Mouse (Mus musculus) Patski (cell line): ENCODE measurements around the gene Jtb. TPM values are rescaled to one million over a fixed set of nuclear protein-coding genes. Genes with fewer than 3 reads are reported as not detected.
A peak's percentile ranks its signal among the peaks of the same experiment; 100 is the strongest.
"Not testable (repeated sequence)": the region's sequence is repeated elsewhere in the genome, so short reads cannot be mapped to it uniquely, and the experiment has no call there.

Experiments
- ATAC-seq: fragments of 100-300 bp; one replicate; pipeline ENCODE4 v1.8.0; 2021
- CTCF ChIA-PET: fragments of 350-600 bp; sonication (Branson Sonifier 250); formaldehyde crosslinking; loops from one replicate; lab custom pipeline; 2022; ENCODE audit warnings: inconsistent platforms; lab: Charles Lee
- POLR2A ChIA-PET: fragments of 350-600 bp; sonication (Branson Sonifier 250); formaldehyde crosslinking; loops from one replicate; lab custom pipeline; 2022; ENCODE audit warnings: antibody characterized with exemption, inconsistent platforms; lab: Charles Lee
- DNase-seq: peaks from one replicate; pipeline ENCODE4 v3.0.0-alpha.2; 2011; ENCODE audit warnings: low read depth, low spot score
- H3K27me3 ChIP-seq: fragments of 371-371 bp; one replicate; pipeline ENCODE4 v1.5.1; 2021
- CTCF ChIP-seq: fragments of 100-300 bp; IDR thresholded peaks from one replicate; pipeline ENCODE4 v1.5.1; 2021
- in situ Hi-C: fragments of 300-500 bp; cut with MboI; formaldehyde crosslinking; loops from 3 replicates; pipeline ENCODE4 v1.11.1; 2018; ENCODE audit warnings: low pct_unique_long_range_greater_than_20kb, mixed read lengths
- polyA plus RNA-seq: library from polyadenylated mRNA; unstranded; gene quantifications from one replicate; pipeline ENCODE4 v1.2.3, GENCODE M21; 2021

The Jtb gene
- polyA plus RNA-seq, 1 experiment from 2014 or later: 108 TPM

DNA sequence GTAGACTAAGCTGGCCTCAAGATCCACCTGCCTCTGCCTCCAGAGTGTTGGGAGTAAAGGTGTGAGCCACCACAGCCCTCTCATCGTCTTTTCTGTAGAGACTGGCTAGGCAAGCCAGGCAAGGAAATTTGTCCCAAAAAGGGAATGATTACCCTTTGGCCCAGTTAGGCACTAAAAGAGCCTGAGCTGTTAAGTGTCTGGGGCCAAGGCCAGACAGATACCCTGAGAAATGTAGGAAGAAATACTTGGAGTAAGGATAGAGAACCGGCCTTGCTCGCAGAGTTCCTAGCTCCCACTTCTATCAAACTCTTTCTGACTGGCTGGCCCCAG lies 16.2 kb downstream of the Jtb start:
- ChIA-PET POLR2A (interaction anchor here (0.7 to 3.4 kb wide), 11 partner anchors 9 to 86 kb away, joined by 3 to 18 read pairs (median 4); partner anchors contain the start of genes Dennd4b, Jtb, Rab13 and Rps27), CTCF (interaction anchor here (1.1 to 2.5 kb wide), 6 partner anchors 10 to 32 kb away, joined by 3 to 7 read pairs (median 5); partner anchors contain the start of gene Jtb)
- peak; percentile 46 for DNase-seq
- no peaks in the 10 kb centered on the region for H3K27me3 ChIP-seq
- no peak for TF ChIP-seq CTCF
- in situ Hi-C loops: no loop called here
- ATAC-seq: peak; percentile 8

DNA sequence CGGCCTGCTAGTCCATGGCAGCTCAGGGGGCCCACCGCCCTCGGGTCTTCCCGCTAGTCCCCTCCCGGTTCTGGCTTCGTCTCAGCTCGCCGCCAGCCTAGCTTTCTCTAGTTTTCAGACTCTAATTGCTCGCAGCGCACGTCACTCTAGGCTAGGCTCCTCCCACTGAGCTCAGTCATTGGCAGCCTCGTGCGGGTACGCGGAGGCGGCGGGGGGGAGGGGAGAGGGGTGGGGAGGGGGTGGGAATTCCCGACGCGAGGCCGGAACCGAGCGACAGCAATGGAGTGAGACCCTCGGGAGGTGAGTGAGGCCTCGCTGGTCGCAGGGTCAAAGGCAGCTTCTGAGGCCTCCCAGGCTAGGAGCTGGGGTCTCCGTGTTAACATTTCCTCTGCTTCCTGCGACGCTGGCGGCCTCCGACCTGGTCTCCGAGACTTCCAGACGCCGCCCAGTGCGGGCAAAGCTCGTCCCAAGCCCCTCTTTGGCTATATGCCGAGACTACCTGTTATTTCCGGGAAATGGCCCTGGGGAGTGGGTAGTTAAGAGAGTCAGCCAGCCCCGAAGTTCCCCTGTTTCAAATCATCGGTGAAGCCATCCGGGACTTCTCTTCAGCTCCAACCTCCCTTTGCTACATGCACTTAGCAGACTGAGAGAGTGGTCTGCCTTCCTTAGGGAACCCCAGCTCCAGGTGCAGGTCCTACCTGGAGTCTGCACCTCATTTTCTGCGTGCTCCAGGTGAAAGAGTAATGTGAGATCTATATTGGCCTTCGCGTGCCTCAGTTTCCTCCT lies 16.8 kb downstream of the Jtb start, which contains the start of gene Slc39a1:
Gene Slc39a1, plus strand, starts transcription at position 213 of the 786 bp plus-strand sequence.
- DNase-seq: peak; percentile 95
- peak; percentile 91 for ATAC-seq
- no peaks in the 10 kb centered on the region for H3K27me3 ChIP-seq
- ChIA-PET CTCF (interaction anchor here (0.6 to 2.5 kb wide), 8 partner anchors 10 to 33 kb away, joined by 3 to 7 read pairs (median 4); partner anchors contain the start of gene Jtb), POLR2A (interaction anchor here (0.6 to 3.4 kb wide), 11 partner anchors 9 to 92 kb away, joined by 3 to 18 read pairs (median 4); partner anchors contain the start of genes Dennd4b, Jtb, Rab13 and Rps27)
- TF ChIP-seq CTCF: no peak
- in situ Hi-C loops: no loop called here

DNA sequence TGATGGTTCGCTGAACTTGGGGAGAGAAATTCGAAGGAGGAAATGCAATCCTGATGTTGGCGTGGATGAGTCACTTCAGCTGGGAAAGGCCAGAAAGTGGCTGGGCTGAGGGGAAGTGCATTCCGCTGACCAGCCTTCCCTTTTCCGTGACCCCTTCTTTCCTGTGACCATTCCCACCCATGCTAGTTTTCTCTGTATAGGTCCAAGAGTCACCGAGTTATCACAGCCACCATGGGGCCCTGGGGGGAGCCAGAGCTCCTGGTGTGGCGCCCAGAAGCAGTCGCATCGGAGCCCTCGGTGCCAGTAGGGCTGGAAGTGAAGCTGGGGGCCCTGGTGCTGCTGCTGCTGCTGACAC lies 17.3 kb downstream of the Jtb start:
- DNase-seq: no peak
- no peaks in the 10 kb centered on the region for H3K27me3 ChIP-seq
- ChIA-PET CTCF (interaction anchor here (0.6 to 2.5 kb wide), 7 partner anchors 11 to 33 kb away, joined by 3 to 7 read pairs (median 4); partner anchors contain the start of gene Jtb), POLR2A (interaction anchor here (0.6 to 3.4 kb wide), 8 partner anchors 8 to 93 kb away, joined by 3 to 18 read pairs (median 4); partner anchors contain the start of genes Jtb, Rab13 and Rps27)
- peak; percentile 30 for ATAC-seq
- in situ Hi-C loops: no loop called here
- TF ChIP-seq CTCF: no peak

DNA sequence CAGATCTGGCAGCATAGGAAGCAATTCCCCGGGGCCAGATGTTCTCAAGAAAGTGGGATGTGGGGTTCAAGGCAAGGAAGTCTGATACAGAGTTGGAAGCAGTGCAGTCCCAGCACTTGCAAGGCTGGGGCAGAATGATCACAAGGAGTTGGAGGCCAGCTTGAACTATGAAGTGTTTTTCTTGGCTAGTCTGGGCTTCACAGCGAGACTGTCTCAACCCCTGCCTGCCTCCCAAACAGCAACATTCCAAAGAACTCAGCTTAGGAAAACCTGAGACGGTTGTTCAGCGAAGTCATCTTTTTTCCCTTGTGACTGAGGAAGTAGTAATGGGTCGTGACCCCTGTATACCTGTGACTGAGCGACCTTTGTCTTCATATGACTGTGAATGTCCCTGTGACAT lies 19.4 kb downstream of the Jtb start:
- no peak for TF ChIP-seq CTCF
- ChIA-PET CTCF (interaction anchor here (1.5 kb wide), 1 partner anchor 12 kb away, joined by 3 read pairs; no protein-coding TSS in a partner anchor), POLR2A (interaction anchor here (0.6 to 1.7 kb wide), 3 partner anchors 11 to 17 kb away, joined by 5 to 7 read pairs (median 5); no protein-coding TSS in a partner anchor)
- DNase-seq (no peak), ATAC-seq (no peak)
- H3K27me3 ChIP-seq: no peaks in the 10 kb centered on the region
- in situ Hi-C loops: no loop called here

DNA sequence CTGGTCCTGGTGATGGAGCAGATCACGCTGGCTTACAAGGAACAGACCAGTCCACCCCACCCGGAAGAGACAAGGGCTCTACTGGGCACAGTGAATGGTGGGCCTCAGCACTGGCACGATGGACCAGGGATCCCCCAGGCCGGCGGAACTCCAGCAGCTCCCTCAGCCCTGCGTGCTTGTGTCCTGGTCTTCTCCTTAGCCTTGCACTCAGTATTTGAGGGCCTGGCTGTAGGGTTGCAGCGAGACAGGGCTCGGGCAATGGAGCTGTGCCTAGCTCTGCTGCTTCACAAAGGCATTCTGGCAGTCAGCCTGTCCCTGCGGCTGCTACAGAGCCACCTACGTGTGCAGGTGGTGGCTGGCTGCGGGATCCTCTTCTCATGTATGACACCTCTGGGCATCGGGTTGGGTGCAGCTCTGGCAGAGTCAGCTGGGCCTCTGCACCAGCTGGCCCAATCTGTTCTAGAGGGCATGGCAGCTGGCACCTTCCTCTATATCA lies 20.4 kb downstream of the Jtb start:
- DNase-seq, H3K27me3 ChIP-seq, ATAC-seq, in situ Hi-C loops: not testable (repeated sequence)
- CTCF ChIA-PET: interaction anchor here (1.5 kb wide), 1 partner anchor 13 kb away, joined by 3 read pairs; no protein-coding TSS in a partner anchor
- POLR2A ChIA-PET: interaction anchor here (1.7 kb wide), 1 partner anchor 14 kb away, joined by 7 read pairs; no protein-coding TSS in a partner anchor

DNA sequence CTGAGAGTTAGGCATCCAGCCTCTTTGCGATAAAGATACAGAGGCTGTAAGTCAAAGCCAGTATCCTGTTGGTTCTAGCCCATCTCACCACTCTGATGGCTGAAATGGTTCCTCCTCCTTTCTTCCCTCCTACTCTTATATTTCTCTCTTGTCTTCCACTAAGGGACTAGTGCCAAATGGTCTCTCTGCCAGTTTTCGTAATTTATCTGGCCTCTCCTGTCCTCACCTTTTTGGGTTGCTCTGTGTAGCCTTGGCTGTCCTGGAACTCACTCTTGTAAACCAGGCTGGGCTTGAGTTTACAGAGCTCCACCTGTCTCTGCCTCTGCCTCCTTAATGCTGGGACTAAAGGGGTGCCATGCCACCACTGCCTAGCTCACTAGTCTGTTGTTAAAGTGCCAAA lies 21.3 kb downstream of the Jtb start:
- CTCF ChIA-PET, POLR2A ChIA-PET, ATAC-seq, DNase-seq, in situ Hi-C loops, H3K27me3 ChIP-seq: not testable (repeated sequence)

DNA sequence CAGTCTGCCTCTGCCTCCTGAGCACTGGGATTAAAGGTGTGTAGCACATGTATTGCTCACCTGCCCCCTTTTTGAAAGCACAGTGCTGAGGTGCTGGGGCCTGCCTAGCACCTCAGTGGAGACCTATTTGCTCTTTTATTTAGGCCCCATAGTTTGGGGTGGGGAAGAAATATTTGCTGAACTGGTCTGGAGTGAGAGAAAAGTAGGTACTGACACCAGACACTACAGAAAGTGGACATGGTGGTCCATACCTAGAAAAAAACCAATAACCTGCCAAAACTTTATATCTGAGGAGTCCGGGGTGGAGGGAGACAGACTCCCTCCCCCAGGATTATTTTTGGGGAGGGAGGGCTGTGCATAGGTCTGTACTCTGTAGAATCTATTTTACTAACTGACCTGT lies 21.8 kb downstream of the Jtb start:
- ATAC-seq, in situ Hi-C loops, CTCF ChIA-PET, DNase-seq, H3K27me3 ChIP-seq: not testable (repeated sequence)
- POLR2A ChIA-PET: interaction anchor here (0.9 kb wide), 1 partner anchor 8 kb away, joined by 4 read pairs; no protein-coding TSS in a partner anchor

DNA sequence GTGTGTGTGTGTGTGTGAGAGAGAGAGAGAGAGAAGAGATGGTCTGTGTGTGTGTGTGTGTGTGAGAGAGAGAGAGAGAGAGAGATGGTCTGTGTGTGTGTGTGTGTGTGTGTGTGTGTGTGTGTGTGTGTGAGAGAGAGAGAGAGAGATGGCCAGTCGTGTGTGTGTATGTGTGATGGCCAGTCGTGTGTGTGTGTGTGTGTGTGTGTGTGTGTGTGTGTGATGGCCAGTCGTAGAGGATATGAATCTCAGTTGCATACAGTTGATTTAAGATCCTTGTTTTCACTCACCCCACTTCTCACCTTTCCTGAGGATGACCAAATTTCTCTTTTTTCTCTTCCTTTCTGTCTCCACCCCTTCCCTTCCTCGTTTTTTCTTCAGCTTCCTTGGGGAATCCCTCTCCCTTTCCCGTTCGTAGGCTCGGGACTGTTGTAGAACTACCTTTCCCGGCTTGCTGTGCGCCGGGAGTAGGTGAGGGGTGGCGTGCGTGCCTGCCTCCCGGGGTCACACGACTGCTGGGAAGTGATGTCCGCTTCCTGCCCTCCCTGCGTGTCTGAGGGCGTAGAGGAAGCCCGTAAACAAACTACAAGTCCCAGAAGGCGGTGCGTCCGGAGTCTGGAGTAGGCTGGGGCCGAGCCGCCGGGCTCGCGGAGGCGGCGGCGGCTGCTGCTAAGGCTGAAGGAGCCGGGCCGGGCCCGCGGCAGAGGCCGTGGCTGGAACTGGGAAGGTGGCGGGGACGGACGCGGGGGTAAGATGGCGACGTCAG lies 22.4 kb downstream of the Jtb start, which contains the start of gene Crtc2:
Gene Crtc2, plus strand, starts transcription at position 511 of the 766 bp plus-strand sequence.
- in situ Hi-C loops: no loop called here
- DNase-seq (peak; percentile 98), ATAC-seq (peak; percentile 97)
- CTCF ChIA-PET: no interaction called here
- POLR2A ChIA-PET: interaction anchor here (0.9 kb wide), 1 partner anchor 9 kb away, joined by 4 read pairs; no protein-coding TSS in a partner anchor
- no peaks in the 10 kb centered on the region for H3K27me3 ChIP-seq
- no peak for TF ChIP-seq CTCF

DNA sequence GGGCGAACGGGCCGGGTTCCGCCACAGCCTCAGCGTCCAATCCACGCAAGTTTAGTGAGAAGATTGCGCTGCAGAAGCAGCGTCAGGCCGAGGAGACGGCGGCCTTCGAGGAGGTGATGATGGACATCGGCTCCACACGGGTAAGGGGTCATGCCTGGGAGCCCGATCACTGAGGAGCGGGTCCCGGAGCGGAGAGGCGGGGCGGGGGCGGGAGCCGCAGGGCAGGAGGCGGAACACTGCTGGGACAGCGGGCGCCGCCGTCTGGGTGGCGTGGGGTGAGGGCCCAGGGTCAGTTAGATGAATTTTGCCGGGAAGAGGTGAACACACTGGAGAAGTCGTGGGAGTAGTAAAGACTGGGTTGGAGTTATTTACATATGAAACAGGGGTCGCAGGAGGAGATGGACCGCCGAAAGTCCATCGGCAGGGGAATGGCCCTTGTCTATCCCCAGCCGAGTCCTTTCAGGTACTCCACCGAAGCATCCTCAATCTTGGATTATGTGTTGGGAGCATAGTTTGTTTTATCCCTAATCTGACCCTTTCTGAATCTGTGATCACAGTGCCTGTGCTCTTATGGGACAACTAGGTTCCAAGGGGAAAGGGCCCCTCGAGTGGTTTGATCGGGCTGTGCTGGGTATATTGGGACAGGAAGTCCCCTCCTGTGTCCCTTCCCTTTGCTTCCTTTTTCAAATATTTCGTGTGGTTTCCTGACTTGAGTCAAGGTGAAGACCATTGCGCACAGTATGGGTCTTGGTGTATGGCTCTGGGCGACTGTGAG lies 23.2 kb downstream of the Jtb start:
- ChIA-PET POLR2A (interaction anchor here (0.9 to 1.4 kb wide), 2 partner anchors 10 to 11 kb away, joined by 4 to 5 read pairs; no protein-coding TSS in a partner anchor), CTCF (interaction anchor here (1.1 to 1.7 kb wide), 3 partner anchors 11 to 69 kb away, joined by 3 to 6 read pairs (median 4); no protein-coding TSS in a partner anchor)
- in situ Hi-C loops: loop anchor here (5.0 kb wide), 1 partner anchor 32 kb away; no protein-coding TSS in a partner anchor
- TF ChIP-seq CTCF: no peak
- DNase-seq (no peak), ATAC-seq (peak; percentile 58)
- H3K27me3 ChIP-seq: no peaks in the 10 kb centered on the region
